Mouse (Mus musculus) kidney, embryonic 15.5 days (tissue): ENCODE measurements at regions not wholly inside any gene's neighbourhood (a gene's known extent, or its start where the extent isn't known, plus 50 kb on each side); places are given as distances from the start of the nearest gene placed in this dataset.

Experiments used
- ATAC-seq: fragments of 200-750 bp; cut with Nextera tagmentation; replicated peaks from 2 replicates; pipeline ENCODE4 v1.8.0; 2017; ENCODE audit warnings: moderate TSS enrichment; ENCODE audit not compliant: low FRiP score
- H3K27ac ChIP-seq: fragments of 300-500 bp; sonication (generic); 2 replicates; pipeline ENCODE4 v1.5.1; 2015; ENCODE audit warnings: mild to moderate bottlenecking, inconsistent platforms
- H3K27me3 ChIP-seq: fragments of 300-500 bp; sonication (generic); 2 replicates; pipeline ENCODE4 v1.6.1; 2015; ENCODE audit warnings: inconsistent platforms
- H3K36me3 ChIP-seq: fragments of 300-500 bp; sonication (generic); 2 replicates; pipeline ENCODE4 v1.6.1; 2015; ENCODE audit warnings: inconsistent platforms
- H3K4me1 ChIP-seq: fragments of 300-500 bp; sonication (generic); 2 replicates; pipeline ENCODE4 v1.6.1; 2015; ENCODE audit warnings: inconsistent platforms
- H3K4me2 ChIP-seq: fragments of 300-500 bp; sonication (generic); 2 replicates; pipeline ENCODE4 v1.6.1; 2015; ENCODE audit warnings: moderate library complexity, mild to moderate bottlenecking, inconsistent platforms
- H3K4me3 ChIP-seq: fragments of 300-500 bp; sonication (generic); replicated peaks from 2 replicates; pipeline ENCODE4 v1.5.1; 2015; ENCODE audit warnings: mild to moderate bottlenecking, inconsistent platforms
- H3K9ac ChIP-seq: fragments of 300-500 bp; sonication (generic); 2 replicates; pipeline ENCODE4 v1.6.1; 2015; ENCODE audit warnings: mild to moderate bottlenecking, inconsistent platforms
- H3K9me3 ChIP-seq: fragments of 300-500 bp; sonication (generic); replicated peaks from 2 replicates; pipeline ENCODE4 v1.6.1; 2016; ENCODE audit warnings: inconsistent platforms
- WGBS: fragments of 180-500 bp; shearing (Covaris S2); methylation state at CpG from one replicate; pipeline ENCODE4 v1.1.7; 2015; ENCODE audit warnings: mixed read lengths; 5-methylcytosine and 5-hydroxymethylcytosine counted together

DNA sequence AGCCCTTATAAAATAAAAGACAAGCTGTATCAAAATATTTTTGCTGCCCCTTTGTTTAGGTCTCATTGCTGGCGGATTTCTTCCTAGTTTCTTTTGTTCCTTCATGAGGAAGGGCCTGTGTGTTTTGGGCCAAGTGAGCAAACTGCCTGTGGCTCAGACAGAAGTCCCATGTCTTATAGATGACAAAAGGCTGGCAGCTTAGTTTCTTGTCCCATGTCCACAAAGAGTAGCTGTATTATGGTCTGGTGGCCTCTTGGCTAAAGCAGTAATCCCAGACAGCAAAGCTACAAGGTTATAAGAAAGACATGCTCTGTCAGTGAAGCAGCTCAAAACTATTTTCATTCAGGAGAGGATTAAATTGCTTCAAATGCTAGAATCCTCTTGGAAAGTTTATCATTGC is 103.1 kb upstream of the Kcnab1 start:
- Histone ChIP-seq H3K36me3 (no peaks in the 10 kb centered on the region), H3K9me3 (no peaks in the 10 kb centered on the region), H3K9ac (no peak overlapping the region), H3K4me1 (no peaks in the 10 kb centered on the region), H3K27ac (no peak overlapping the region), H3K4me3 (no peak overlapping the region), H3K27me3 (no peaks in the 10 kb centered on the region), H3K4me2 (no peak overlapping the region)
- no peak for ATAC-seq
- WGBS = 81% methylated on average over 1 of the region's 1 CpGs

DNA sequence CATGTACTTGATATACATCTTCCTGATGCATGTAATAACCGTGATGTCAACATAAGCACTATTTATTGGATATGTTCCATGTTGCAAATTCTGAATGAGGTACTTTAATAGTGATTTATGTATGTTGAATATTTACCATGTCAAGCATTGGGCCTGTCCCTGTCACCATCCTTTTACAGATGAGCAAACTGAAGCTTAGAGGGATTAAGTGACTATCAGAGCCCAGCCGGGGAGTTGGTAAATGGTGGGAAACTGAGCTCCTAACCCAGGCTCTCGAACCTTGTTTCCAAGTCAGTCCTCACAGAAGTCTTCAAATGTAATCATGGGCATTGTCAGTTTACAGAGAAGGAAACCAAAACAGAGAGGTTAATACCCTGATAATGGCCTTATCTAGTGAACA is 102.6 kb upstream of the Kcnab1 start:
- H3K4me1 ChIP-seq = no peaks in the 10 kb centered on the region
- no peak overlapping the region for H3K4me2 ChIP-seq
- ATAC-seq = no peak
- no peak overlapping the region for H3K4me3 ChIP-seq
- H3K9ac ChIP-seq = no peak overlapping the region
- WGBS = 67% methylated on average over 3 of the region's 3 CpGs
- no peaks in the 10 kb centered on the region for H3K36me3 ChIP-seq
- H3K27me3 ChIP-seq = no peaks in the 10 kb centered on the region
- H3K27ac ChIP-seq = no peak overlapping the region
- no peaks in the 10 kb centered on the region for H3K9me3 ChIP-seq

DNA sequence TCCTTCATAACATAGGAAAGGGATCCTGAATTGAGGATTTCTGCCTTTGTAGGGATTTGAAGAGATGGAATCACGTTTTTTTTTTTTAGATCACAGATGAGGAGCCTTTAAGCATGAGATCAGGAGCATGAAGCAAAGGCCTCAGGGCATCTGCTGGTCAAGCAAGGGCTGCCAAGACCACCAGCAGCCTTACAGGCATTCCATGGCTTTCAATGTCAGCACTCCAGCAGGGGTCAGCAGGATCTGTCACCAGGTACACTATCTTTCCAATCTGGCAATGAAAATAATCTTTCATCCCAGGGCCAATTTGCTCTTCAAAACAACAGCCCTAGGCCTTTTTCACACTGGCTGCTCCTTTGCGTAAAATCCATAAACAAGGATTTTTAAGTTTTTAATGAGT is 85.3 kb upstream of the Kcnab1 start:
- Histone ChIP-seq H3K4me3 (no peak overlapping the region), H3K4me1 (no peaks in the 10 kb centered on the region), H3K36me3 (no peaks in the 10 kb centered on the region), H3K9ac (no peak overlapping the region), H3K27ac (no peak overlapping the region), H3K4me2 (no peak overlapping the region), H3K27me3 (no peaks in the 10 kb centered on the region), H3K9me3 (no peaks in the 10 kb centered on the region)
- WGBS = 69% methylated on average over 2 of the region's 2 CpGs
- ATAC-seq = no peak

- Histone ChIP-seq H3K9ac (no peak overlapping the region), H3K27ac (no peak overlapping the region), H3K9me3 (no peaks in the 10 kb centered on the region), H3K27me3 (no peaks in the 10 kb centered on the region), H3K4me2 (no peak overlapping the region), H3K4me1 (no peaks in the 10 kb centered on the region), H3K36me3 (no peaks in the 10 kb centered on the region), H3K4me3 (no peak overlapping the region)
- no peak for ATAC-seq
- 60% methylated on average over 2 of the region's 2 CpGs for WGBS
Measured at GRCm38 (mm10) chr3:65037626-65038025, 71.6 kb upstream of the Kcnab1 start.

DNA sequence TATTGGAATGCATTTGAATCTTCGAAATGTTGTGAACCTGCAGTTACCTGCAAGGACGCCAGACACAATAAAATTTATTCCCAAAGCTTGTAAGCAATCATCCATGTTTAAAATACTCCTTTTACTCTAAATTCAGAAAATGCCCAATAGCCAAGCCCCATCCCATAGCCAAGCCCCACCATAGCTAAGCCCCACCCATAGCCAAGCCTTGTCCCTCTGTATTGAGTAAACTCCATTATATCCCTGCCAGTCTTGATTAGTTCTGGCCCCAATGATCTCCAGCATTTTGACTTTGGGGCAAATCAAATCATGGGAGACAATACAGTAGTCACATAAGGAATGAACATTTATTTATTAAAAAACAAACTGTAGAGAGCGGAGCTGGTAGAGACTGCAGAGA is 61.3 kb upstream of the Kcnab1 start:
- ATAC-seq = no peak
- H3K4me1 ChIP-seq = no peaks in the 10 kb centered on the region
- H3K27me3 ChIP-seq = no peaks in the 10 kb centered on the region
- H3K9ac ChIP-seq = no peak overlapping the region
- no peaks in the 10 kb centered on the region for H3K9me3 ChIP-seq
- no peak overlapping the region for H3K27ac ChIP-seq
- H3K36me3 ChIP-seq = no peaks in the 10 kb centered on the region
- no peak overlapping the region for H3K4me2 ChIP-seq
- WGBS = 95% methylated on average over 3 of the region's 3 CpGs
- no peak overlapping the region for H3K4me3 ChIP-seq

DNA sequence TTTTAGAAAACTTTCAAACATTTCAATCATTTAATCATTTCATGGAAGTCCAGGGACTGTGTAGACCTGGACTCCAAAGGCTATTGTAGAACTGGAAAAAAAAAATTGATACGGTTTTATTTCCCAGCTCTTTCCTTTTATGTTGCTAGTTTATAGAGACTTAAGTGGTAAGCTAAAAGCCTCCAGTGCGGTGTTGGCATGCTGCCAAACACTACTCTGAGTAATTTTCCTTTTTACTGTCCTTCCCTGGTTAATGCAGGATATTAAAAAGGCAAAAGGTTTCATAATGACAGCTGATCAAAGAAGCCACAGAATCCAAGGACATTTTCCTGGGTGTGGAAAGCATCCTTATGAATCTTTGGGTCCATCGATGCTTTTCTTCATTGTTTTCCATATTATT is 53.8 kb upstream of the Kcnab1 start:
- 60% methylated on average over 3 of the region's 3 CpGs for WGBS
- H3K4me1 ChIP-seq = no peaks in the 10 kb centered on the region

More for the DNA sequence above, 53.8 kb upstream of the Kcnab1 start:
- H3K9me3 ChIP-seq = no peaks in the 10 kb centered on the region
- no peaks in the 10 kb centered on the region for H3K27me3 ChIP-seq
- H3K4me3 ChIP-seq = no peak overlapping the region
- H3K4me2 ChIP-seq = no peak overlapping the region
- no peak for ATAC-seq
- no peak overlapping the region for H3K9ac ChIP-seq
- no peaks in the 10 kb centered on the region for H3K36me3 ChIP-seq
- H3K27ac ChIP-seq = no peak overlapping the region
